Mouse (Mus musculus): Measurements from ENCODE around the gene Kcnj15.

DNA sequence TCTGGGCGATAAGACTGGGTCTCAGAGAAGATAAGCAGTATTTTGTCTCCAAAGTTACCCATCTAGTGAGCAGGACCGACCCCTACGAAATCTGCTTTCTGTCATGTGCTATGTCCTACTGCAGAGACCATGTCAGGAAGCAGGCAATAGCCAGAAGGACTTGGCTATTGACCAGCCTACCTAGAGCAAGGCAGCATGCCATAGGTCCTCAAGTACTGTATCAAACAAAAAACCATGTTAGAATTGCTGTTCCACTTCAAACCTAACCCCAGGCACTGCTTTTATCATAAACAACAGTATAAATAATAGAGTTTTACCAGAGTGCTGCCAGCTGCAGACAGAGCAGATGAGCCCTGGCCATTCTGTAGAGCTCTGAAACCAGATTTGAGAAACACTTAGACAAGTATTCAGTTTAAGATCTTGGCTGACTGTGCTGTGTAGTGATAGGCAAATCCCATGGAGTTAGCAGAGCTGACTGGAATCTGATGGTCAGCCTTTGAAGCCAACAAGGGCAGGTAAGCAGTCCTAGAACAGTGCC is 50.5 kb downstream of the Kcnj15 start:
- TF ChIP-seq USF1 (IDR thresholded peaks at IDR 0.05; ENCODE audit: low read depth) = no peak
- TF ChIP-seq POLR2AphosphoS2 (IDR thresholded peaks at IDR 0.05; ENCODE audit: insufficient read length, low read depth) = no peak
- no peak for TF ChIP-seq POLR2A (IDR thresholded peaks at IDR 0.05; ENCODE audit: insufficient read length, low read depth)
- no peak for TF ChIP-seq E2F4 (IDR thresholded peaks at IDR 0.05; ENCODE audit: insufficient read depth)
- TF ChIP-seq MAX (IDR thresholded peaks at IDR 0.05; ENCODE audit: low read depth) = no peak
- no peak for TF ChIP-seq CEBPB (IDR thresholded peaks at IDR 0.05; ENCODE audit: insufficient read depth, poor library complexity, severe bottlenecking)
- TF ChIP-seq TCF12 (IDR thresholded peaks at IDR 0.05; ENCODE audit: insufficient read depth, poor library complexity, severe bottlenecking) = no peak
- no peak for TF ChIP-seq TCF3 (IDR thresholded peaks at IDR 0.05; ENCODE audit: insufficient read length, low read depth)
- no peak for TF ChIP-seq MYOG (IDR thresholded peaks at IDR 0.05; ENCODE audit: control insufficient read depth in 1 of 3, insufficient read depth in 1 of 3, insufficient read length in 2 of 3, low read depth in 2 of 3)
- TF ChIP-seq REST (IDR thresholded peaks at IDR 0.05; ENCODE audit: insufficient read depth, insufficient read length) = no peak
- no peak for TF ChIP-seq MYOD1 (IDR thresholded peaks at IDR 0.05; ENCODE audit: control insufficient read depth in 1 of 3, insufficient read length in 2 of 3, low read depth in 2 of 3)
- TF ChIP-seq SRF (IDR thresholded peaks at IDR 0.05; ENCODE audit: control insufficient read depth, insufficient read length, low read depth) = no peak

All from myocyte (in vitro differentiated cells).